16 mouse cellular contexts compared by ENCODE assay signal in the genomic region with DNA sequence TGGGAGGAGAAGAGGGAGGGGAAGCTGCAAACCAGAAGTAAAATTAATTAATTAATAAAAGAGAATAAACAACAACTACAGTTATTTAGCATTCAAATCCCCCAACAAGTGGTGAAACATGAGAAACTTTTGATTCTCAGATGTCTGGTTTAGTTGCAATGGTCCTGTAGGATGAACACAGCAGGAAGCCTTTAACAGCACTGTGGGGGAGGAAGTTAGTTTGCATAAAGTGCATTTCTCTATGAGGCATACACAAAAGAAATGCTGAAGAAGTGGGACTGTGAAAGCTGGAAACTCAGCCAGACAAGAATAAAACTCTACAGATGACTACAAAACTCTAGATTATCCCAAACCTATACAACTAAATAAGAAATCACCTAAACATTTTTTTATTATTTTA.
"Had no signal": no experiment of that assay in that cellular context is flagged by ENCODE, and none has a peak within 500 bp of the region (broad histone marks: within the 10 kb centered on the region; RNA-seq: fewer than 3 reads in every experiment).

No protein-coding gene starts in this region.

- ATAC-seq: hindbrain, embryonic 16.5 days; inflammation-experienced regulatory T-cells, adult 6 months; intestine, embryonic 15.5 days; intestine, postnatal 0 days had no signal

- DNase-seq: gastrocnemius, postnatal 10 days; gastrocnemius, postnatal 25 days; heart, adult 18-20 months; heart, postnatal 10 days; heart, postnatal 4 days; kidney, adult 18-20 months; kidney, adult 8-10 months; kidney, postnatal 10 days; kidney, postnatal 25 days; kidney, postnatal 4 days; liver; liver, embryonic 13.5 days had no signal
